Mouse (Mus musculus) mouse trophoblast stem cell (cell line): Measurements from ENCODE around the gene Rnf216.

Experiments
- in situ Hi-C, 2 experiments: fragments of 300-500 bp; cut with MseI, MboI; formaldehyde crosslinking; loops; 2 replicates in 1 of 2; 3 replicates in 1 of 2; pipeline ENCODE4 v1.15.1; 2025

Gene Rnf216

DNA sequence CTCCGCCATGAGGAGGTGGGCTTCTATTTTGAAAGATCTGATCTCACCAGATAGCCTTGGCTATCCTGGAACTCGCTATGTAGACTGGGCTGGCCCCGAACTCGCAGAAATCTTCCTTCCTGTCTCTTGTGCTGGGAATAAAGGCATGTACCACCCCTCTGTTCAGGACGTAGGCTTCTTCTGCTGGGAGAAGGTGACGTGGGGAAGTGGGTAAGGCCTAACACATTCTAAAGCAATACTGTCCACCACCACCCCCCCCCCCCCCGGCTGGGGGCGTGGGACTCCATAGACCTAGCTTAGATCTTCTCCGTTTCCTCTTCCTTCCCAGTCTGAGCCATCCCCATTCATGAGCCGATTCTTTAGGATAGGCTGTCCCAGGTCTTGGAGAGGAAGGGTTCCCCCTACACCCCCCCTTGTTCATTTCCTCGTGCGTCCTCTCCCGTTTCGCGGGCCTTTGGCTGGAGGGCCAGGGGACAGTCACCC is 151.4 kb downstream of the Rnf216 start:
- in situ Hi-C loops: no loop called here

GRCm38 (mm10) chr5:142960775-142961271 is 152.0 kb downstream of the Rnf216 start:
- in situ Hi-C loops: no loop called here

GRCm38 (mm10) chr5:142959576-142960556 is 152.9 kb downstream of the Rnf216 start, which contains the start of gene Fscn1:
TSS of gene Fscn1 (plus strand) at chr5:142960343.
- in situ Hi-C loops: no loop called here

DNA sequence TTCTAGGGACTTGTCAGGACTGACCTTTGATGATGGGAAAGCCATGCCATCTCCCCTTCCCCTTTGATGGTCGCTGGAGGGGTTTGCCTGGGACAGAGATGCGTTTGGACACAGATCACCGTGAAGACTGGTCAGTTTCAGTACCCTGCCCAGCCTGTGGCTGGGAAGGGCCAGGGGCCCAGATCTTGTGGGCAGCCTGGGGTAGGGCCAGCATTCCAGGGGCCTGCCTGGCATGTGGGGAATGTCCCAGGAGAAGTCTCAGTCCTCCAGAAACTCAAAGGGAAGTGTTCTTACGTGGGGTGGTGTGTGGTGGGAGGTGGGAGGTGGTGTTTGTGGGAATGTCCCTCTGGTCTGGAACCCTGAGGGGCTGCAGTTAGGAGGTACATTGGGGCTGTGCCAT is 153.6 kb downstream of the Rnf216 start:
- in situ Hi-C loops: no loop called here

- in situ Hi-C loops: no loop called here
These were observed 154.3 kb downstream of the Rnf216 start for GRCm38 (mm10) chr5:142958464-142958863.

- in situ Hi-C loops: no loop called here
These were observed 155.7 kb downstream of the Rnf216 start for GRCm38 (mm10) chr5:142956956-142957703.

DNA sequence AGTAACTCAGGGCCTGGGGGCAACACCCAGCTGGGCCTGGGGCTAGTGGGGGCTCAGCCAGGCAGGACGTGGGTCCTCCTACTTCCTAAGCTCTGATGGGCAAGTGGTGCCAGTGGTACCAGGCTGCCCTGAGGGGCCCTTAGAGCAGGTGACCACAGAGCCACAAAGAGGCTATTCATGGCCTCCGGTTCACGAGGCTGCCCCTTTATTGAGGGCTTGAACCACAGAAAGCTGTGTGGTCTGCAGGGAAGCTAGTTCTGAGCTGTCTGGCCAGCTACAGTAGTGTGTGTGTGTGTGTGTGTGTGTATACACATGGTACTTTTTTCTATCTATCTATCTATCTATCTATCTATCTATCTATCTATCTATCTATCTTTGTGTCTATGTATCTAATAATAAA is 159.2 kb downstream of the Rnf216 start:
- in situ Hi-C loops: loop anchor here in 1 of 2 experiments (5.0 kb wide), 1 partner anchor 84 kb away; no protein-coding TSS in a partner anchor

GRCm38 (mm10) chr5:142950405-142950804 is 162.4 kb downstream of the Rnf216 start:
- in situ Hi-C loops: loop anchor here in 1 of 2 experiments (5.0 kb wide), 1 partner anchor 87 kb away; no protein-coding TSS in a partner anchor

GRCm38 (mm10) chr5:142949580-142949979 is 163.2 kb downstream of the Rnf216 start:
- in situ Hi-C loops: no loop called here

- in situ Hi-C loops: no loop called here
These were observed 165.3 kb downstream of the Rnf216 start for GRCm38 (mm10) chr5:142947460-142947859.

DNA sequence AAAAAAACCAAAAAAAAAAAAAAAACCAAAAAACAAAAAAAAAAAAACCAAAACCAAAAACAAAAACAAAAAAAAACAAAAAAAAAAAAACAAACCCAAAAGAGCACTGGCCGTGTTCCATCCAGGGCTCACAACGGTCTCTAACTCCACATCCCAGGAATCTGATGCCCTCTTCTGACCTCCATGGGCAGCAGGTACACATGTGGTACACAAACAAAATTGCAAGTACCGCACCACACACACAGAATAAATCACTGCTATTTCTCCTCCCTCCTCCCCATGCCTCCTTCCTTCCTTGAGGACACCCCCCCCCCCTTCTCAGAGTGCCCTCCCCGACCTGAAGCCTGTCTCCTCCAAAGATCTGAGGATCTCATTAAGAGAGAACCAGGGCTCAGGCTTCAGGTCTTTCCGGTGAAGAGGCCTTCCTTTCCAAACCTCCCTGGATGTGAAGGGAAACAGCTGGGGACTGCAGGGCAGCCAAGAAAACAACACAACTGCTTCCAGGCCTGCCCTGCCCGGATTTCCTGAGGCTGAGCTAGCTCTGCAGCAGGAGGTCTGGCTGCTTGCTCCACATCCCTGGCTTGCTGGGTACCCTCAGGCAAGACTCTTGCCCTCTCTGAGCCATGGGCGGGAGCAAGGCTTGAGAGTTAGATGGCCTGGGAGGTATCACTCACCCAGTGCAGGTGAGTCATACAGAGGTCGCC is 167.7 kb downstream of the Rnf216 start:
- in situ Hi-C loops: loop anchor here in 1 of 2 experiments (5.0 kb wide), 1 partner anchor 97 kb away; no protein-coding TSS in a partner anchor
